Mouse (Mus musculus) CH12.LX (cell line): ENCODE data around the gene Filip1l. TPM values are rescaled to one million over a fixed set of nuclear protein-coding genes. Genes with fewer than 3 reads are reported as not detected.

Experiments
- DNase-seq: peaks from one replicate; pipeline ENCODE4 v3.0.0-alpha.2; 2013; ENCODE audit errors: extremely low read depth
- H3K27ac ChIP-seq: 2 replicates; pipeline ENCODE4 v1.5.1; 2012; ENCODE audit warnings: low read depth, mild to moderate bottlenecking, control low read depth, moderate library complexity; ENCODE audit not compliant: insufficient read depth
- H3K27me3 ChIP-seq: replicated peaks from 2 replicates; pipeline ENCODE3; 2012; ENCODE audit warnings: inconsistent platforms
- H3K36me3 ChIP-seq, 2 experiments: replicated peaks in 1 of 2; 2 replicates each; pipeline versions ENCODE3 to v1.6.1; 2012; ENCODE audit warnings: inconsistent platforms in 1 of 2, low read length in 1 of 2, mild to moderate bottlenecking in 1 of 2, mixed read lengths in 1 of 2, moderate library complexity in 1 of 2; ENCODE audit not compliant: control insufficient read depth in 1 of 2, insufficient read depth in 1 of 2
- H3K4me1 ChIP-seq, 2 experiments: 2 replicates each; pipeline ENCODE4 v1.6.1; 2012; ENCODE audit warnings: inconsistent platforms in 1 of 2, moderate library complexity in 1 of 2; ENCODE audit not compliant: insufficient read depth in 2 of 2, control insufficient read depth in 1 of 2
- H3K4me2 ChIP-seq: 2 replicates; pipeline ENCODE4 v1.6.1; 2012; ENCODE audit warnings: low read depth, mild to moderate bottlenecking, control low read depth; ENCODE audit not compliant: poor library complexity, insufficient read depth, severe bottlenecking
- H3K4me3 ChIP-seq, 3 experiments: fragments of 150-350 bp in 1 of 3; sonication (generic) in 1 of 3; replicated peaks in 1 of 3; 2 replicates each; pipeline versions ENCODE3 to v1.5.1; 2011 to 2012; ENCODE audit warnings: low read depth in 2 of 3, low read length in 2 of 3, mild to moderate bottlenecking in 2 of 3, moderate library complexity in 2 of 3, control low read depth in 1 of 3, improper control_type of control experiment in 1 of 3, inconsistent platforms in 1 of 3, mixed read lengths in 1 of 3; ENCODE audit not compliant: poor library complexity in 1 of 3
- H3K79me2 ChIP-seq: replicated peaks from 2 replicates; pipeline ENCODE4 v1.6.1; 2012; ENCODE audit warnings: mild to moderate bottlenecking, moderate library complexity; ENCODE audit not compliant: control insufficient read depth, poor library complexity, insufficient read depth, severe bottlenecking; ENCODE audit errors: extremely low read depth
- H3K9ac ChIP-seq: 2 replicates; pipeline ENCODE4 v1.6.1; 2012; ENCODE audit warnings: low read depth, mild to moderate bottlenecking, control low read depth, moderate library complexity; ENCODE audit not compliant: insufficient read depth
- H3K9me3 ChIP-seq: replicated peaks from 2 replicates; pipeline ENCODE3; 2012; ENCODE audit warnings: low read length, inconsistent platforms, mixed read lengths
- BHLHE40 ChIP-seq: IDR thresholded peaks from 2 replicates; pipeline ENCODE4 v1.6.1; 2011; ENCODE audit warnings: mild to moderate bottlenecking, low read depth, low read length, improper control_type of control experiment
- CHD1 ChIP-seq: IDR thresholded peaks from 2 replicates; pipeline ENCODE4 v1.6.1; 2012; ENCODE audit warnings: low read depth, low read length, improper control_type of control experiment, inconsistent platforms
- CHD2 ChIP-seq: IDR thresholded peaks from 2 replicates; pipeline ENCODE4 v1.6.1; 2011; ENCODE audit warnings: low read length, improper control_type of control experiment
- CTCF ChIP-seq, 2 experiments: IDR thresholded peaks in 1 of 2; conservative IDR thresholded peaks in 1 of 2; 2 replicates each; pipeline ENCODE4 v1.5.1; 2011 to 2012; ENCODE audit warnings: low read depth in 2 of 2, low read length in 2 of 2, improper control_type of control experiment in 1 of 2, inconsistent platforms in 1 of 2, mild to moderate bottlenecking in 1 of 2, moderate library complexity in 1 of 2
- E2F4 ChIP-seq: IDR thresholded peaks from 2 replicates; pipeline ENCODE4 v1.6.1; 2011; ENCODE audit warnings: low read depth, low read length, improper control_type of control experiment; ENCODE audit not compliant: insufficient replicate concordance
- ELF1 ChIP-seq: IDR thresholded peaks from 2 replicates; pipeline ENCODE4 v1.6.1; 2014; ENCODE audit warnings: low read depth, mild to moderate bottlenecking, inconsistent platforms, low read length, improper control_type of control experiment
- ETS1 ChIP-seq: conservative IDR thresholded peaks from 2 replicates; pipeline ENCODE4 v1.6.1; 2012; ENCODE audit warnings: low read depth, mild to moderate bottlenecking, inconsistent platforms, low read length, improper control_type of control experiment, moderate library complexity
- HCFC1 ChIP-seq: IDR thresholded peaks from 2 replicates; pipeline ENCODE4 v1.6.1; 2012; ENCODE audit warnings: low read depth, mild to moderate bottlenecking, inconsistent platforms, low read length, improper control_type of control experiment
- IRF4 ChIP-seq: IDR thresholded peaks from 2 replicates; pipeline ENCODE4 v1.6.1; 2014; ENCODE audit warnings: low read depth, mild to moderate bottlenecking, inconsistent platforms, low read length, improper control_type of control experiment
- JUN ChIP-seq: IDR thresholded peaks from 2 replicates; pipeline ENCODE4 v1.6.1; 2011; ENCODE audit warnings: low read depth, mild to moderate bottlenecking, low read length, improper control_type of control experiment, moderate library complexity; ENCODE audit not compliant: insufficient read depth
- KAT2A ChIP-seq: IDR thresholded peaks from 2 replicates; pipeline ENCODE4 v1.6.1; 2012; ENCODE audit warnings: low read length, improper control_type of control experiment, inconsistent platforms; ENCODE audit not compliant: insufficient replicate concordance
- MAZ ChIP-seq: IDR thresholded peaks from 2 replicates; pipeline ENCODE4 v1.6.1; 2012; ENCODE audit warnings: low read depth, mild to moderate bottlenecking, inconsistent platforms, low read length, improper control_type of control experiment, moderate library complexity
- MEF2A ChIP-seq: IDR thresholded peaks from 2 replicates; pipeline ENCODE4 v1.6.1; 2014; ENCODE audit warnings: low read depth, mild to moderate bottlenecking, inconsistent platforms, low read length, improper control_type of control experiment, borderline replicate concordance
- MXI1 ChIP-seq: IDR thresholded peaks from 2 replicates; pipeline ENCODE4 v1.6.1; 2011; ENCODE audit warnings: mild to moderate bottlenecking, low read depth, low read length, improper control_type of control experiment
- MYC ChIP-seq: IDR thresholded peaks from 2 replicates; pipeline ENCODE4 v1.6.1; 2011; ENCODE audit warnings: low read depth, mild to moderate bottlenecking, improper control_type of control experiment, low read length
- TCF12 ChIP-seq: IDR thresholded peaks from 2 replicates; pipeline ENCODE4 v1.6.1; 2014; ENCODE audit warnings: low read depth, mild to moderate bottlenecking, inconsistent platforms, low read length, improper control_type of control experiment
- ZKSCAN1 ChIP-seq: IDR thresholded peaks from 2 replicates; pipeline ENCODE4 v1.6.1; 2012; ENCODE audit warnings: low read depth, inconsistent platforms, low read length, improper control_type of control experiment, borderline replicate concordance
- dilution Hi-C: fragments of 300-500 bp; cut with MboI; formaldehyde crosslinking; loops from 2 replicates; pipeline ENCODE4 v1.14.3; 2020; ENCODE audit warnings: low sequenced_read_pairs; ENCODE audit not compliant: extremely low pct_unique_long_range_greater_than_20kb, extremely low pct_ligation_motif_present
- in situ Hi-C: fragments of 300-500 bp; cut with MboI; formaldehyde crosslinking; loops from 3 replicates; pipeline ENCODE4 v1.14.3; 2019; ENCODE audit warnings: low sequenced_read_pairs, low pct_ligation_motif_present, low pct_unique_long_range_greater_than_20kb, mixed read lengths
- polyA plus RNA-seq: library from polyadenylated mRNA; unstranded; fragments of >175 nt; gene quantifications from 2 replicates; pipeline ENCODE4 v1.2.1, GENCODE M21; 2012; ENCODE audit warnings: low read depth; ENCODE audit not compliant: insufficient read length
- total RNA-seq, 2 experiments: library from RNA; depleted of rRNA; stranded (reverse); fragments of 300-350 nt in 1 of 2; fragments of >200 nt in 1 of 2; gene quantifications; 2 replicates each; pipeline ENCODE4 v1.2.3; 2012 to 2014

Filip1l gene
- total and polyA plus RNA-seq, 3 experiments: 2.1 to 17.6 (median 5.7) TPM

- H3K4me1 ChIP-seq: peaks cover 17 to 47% of the 10 kb centered on the region in 2 experiments
- in situ Hi-C loops (no loop called here), dilution Hi-C loops (no loop called here)
- H3K4me2 ChIP-seq: no peak overlapping the region; the same call in 1 of the 2 replicates
- H3K9ac ChIP-seq: no peak overlapping the region
- peak; percentile 67 for DNase-seq
- no peaks in the 10 kb centered on the region for H3K27me3 ChIP-seq
- H3K4me3 ChIP-seq: no peak overlapping the region
- H3K9me3 ChIP-seq: no peaks in the 10 kb centered on the region
- TF ChIP-seq IRF4 (0 out of 2 replicates have a peak, but pooled peaks have one; percentile 6), E2F4 (no peak)
- H3K79me2 ChIP-seq: no peaks in the 10 kb centered on the region
- H3K36me3 ChIP-seq: peaks cover 0 to 2% of the 10 kb centered on the region in 2 experiments
- no peak overlapping the region for H3K27ac ChIP-seq
Observed at GRCm38 (mm10) chr16:57421680-57422417, 69.0 kb downstream of the Filip1l start.

DNA sequence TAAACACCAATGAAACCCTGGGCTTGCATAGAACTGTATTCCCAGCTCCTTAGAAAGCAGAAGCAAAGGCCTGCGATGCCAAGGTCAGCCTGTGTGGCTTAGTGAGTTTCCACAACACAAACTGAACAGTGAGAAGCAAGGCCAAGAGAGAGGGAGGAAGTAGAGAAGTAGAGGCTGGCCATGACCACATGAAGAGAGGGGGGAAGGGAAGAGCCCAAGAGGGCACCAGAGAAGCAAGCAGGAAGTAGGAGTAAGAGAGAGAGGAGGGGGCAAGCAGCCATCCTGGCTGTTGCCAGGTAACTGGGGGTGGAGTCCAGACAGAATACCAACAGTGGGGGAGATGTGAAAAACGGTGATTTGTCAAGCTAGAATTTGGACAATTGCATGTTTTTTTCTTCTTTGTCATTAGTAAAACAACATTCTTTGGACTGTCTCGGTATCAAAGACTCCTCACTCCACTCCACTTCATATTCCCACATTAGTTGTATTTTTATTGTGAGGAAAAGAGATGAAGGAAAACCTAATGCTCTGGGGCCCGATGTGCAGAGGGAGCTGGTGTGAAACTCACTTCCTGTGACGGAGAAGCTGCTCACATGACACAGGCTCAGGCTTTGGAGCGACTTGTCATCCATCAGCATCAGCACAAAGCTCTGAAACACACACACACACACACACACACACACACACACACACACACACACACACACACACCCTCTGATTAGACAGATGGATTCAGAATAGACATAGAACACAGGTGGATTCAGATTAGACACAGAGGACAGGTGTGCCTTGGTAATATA is 70.3 kb downstream of the Filip1l start:
- Histone ChIP-seq H3K27me3 (no peaks in the 10 kb centered on the region), H3K4me3 (peak overlapping the region in 1 of 3 experiments; percentile 17), H3K79me2 (no peaks in the 10 kb centered on the region), H3K36me3 (peaks cover 0 to 2% of the 10 kb centered on the region in 2 experiments), H3K9ac (no peak overlapping the region), H3K27ac (0 out of 2 replicates have a peak overlapping the region, but pooled peaks have one; percentile 18), H3K9me3 (no peaks in the 10 kb centered on the region), H3K4me2 (peak overlapping the region; percentile 31; the same call in 1 of the 2 replicates), H3K4me1 (peaks cover 17 to 55% of the 10 kb centered on the region in 2 experiments)
- dilution Hi-C loops: no loop called here
- peak; percentile 88 for DNase-seq
- TF ChIP-seq ETS1: 0 out of 2 replicates have a peak, but pooled peaks have one; percentile 25
- TF ChIP-seq MYC: peak; percentile 63; the same call in 1 of the 2 replicates
- TF ChIP-seq MAZ: peak; percentile 83
- 0 out of 2 replicates have a peak, but pooled peaks have one; percentile 20 for TF ChIP-seq KAT2A
- no peak; the same call in 1 of the 2 replicates for TF ChIP-seq MEF2A
- TF ChIP-seq IRF4: 0 out of 2 replicates have a peak, but pooled peaks have one; percentile 48
- TF ChIP-seq JUN: no peak
- TF ChIP-seq TCF12: 0 out of 2 replicates have a peak, but pooled peaks have one; percentile 19
- no peak for TF ChIP-seq ZKSCAN1
- TF ChIP-seq CHD2: peak; percentile 87
- no peak for TF ChIP-seq CTCF (conservative IDR thresholded peaks at IDR 0.05 in 1 of 2, IDR thresholded peaks at IDR 0.05 in 1 of 2; ENCODE audit: low read depth in 2 of 2, low read length in 2 of 2)
- no peak for TF ChIP-seq MXI1
- no peak for TF ChIP-seq CHD1
- no peak; the same call in 1 of the 2 replicates for TF ChIP-seq BHLHE40
- TF ChIP-seq HCFC1: 0 out of 2 replicates have a peak, but pooled peaks have one; percentile 37
- peak; percentile 85 for TF ChIP-seq ELF1
- in situ Hi-C loops: no loop called here
